Mouse (Mus musculus): ENCODE results near the gene Stra6. TPM values are rescaled to one million over a fixed set of nuclear protein-coding genes. Genes with fewer than 3 reads are reported as not detected.

The Stra6 gene
- total RNA-seq (2014; fragmentation: Nextera tagmentation) (not detected in 2 replicates), total RNA-seq (2017) (not detected in 2 replicates)

GRCm38 (mm10) chr9:58063531-58063930 is at the start of gene Stra6:
TSS of gene Stra6 (plus strand) at chr9:58063788.
- ATAC-seq (replicated peaks; ENCODE audit: low FRiP score, low TSS enrichment, poor library complexity, severe bottlenecking), result no peak

- ATAC-seq (replicated peaks; ENCODE audit: low FRiP score, low TSS enrichment, poor library complexity, severe bottlenecking), result no peak
Measured at GRCm38 (mm10) chr9:58014393-58015160, 49.0 kb upstream of the Stra6 start.

DNA sequence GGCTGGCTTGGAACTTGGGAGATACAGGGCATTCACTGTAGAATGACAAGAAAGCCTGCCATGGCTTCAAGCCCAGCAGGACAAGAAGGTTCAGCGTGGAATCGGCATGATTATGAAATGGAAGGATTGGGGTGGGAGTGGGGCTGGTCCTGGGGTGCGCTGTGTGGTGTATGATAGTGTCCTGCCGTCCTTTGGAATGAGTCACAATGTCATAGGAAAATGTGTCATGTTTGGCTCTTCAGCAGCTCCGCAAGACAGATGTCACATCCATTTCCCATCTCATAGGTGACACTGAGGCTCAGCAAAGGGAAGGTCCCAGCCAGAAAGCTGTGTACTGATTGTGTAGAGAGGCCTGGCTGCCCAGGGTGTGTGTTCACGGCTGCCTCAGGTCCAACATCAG is 47.7 kb upstream of the Stra6 start:
- no peak for ATAC-seq (replicated peaks; ENCODE audit: low FRiP score, low TSS enrichment, poor library complexity, severe bottlenecking)

- no peak for ATAC-seq (replicated peaks; ENCODE audit: low FRiP score, low TSS enrichment, poor library complexity, severe bottlenecking)
Measured at GRCm38 (mm10) chr9:58016962-58017361, 46.6 kb upstream of the Stra6 start.

DNA sequence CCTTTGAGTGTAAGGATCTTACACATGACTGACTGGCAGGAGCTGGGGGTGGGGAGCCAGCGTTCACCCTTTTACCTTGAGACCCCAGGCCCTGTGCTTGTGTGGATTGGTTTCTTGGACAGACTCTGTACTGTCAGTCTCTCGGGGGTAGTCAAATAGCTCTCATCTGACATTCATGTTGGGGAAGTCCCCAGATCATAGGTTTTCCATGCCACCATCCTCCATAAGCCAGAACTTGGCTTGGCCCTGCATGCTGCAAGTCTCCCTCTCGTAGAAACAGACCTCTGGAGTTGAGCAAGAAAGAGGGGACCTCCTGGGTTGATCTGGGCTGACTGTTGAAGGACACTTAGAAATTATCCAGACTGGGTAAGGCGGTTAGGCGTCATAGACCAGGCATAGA is 45.2 kb upstream of the Stra6 start:
- no peak for ATAC-seq (replicated peaks; ENCODE audit: low FRiP score, low TSS enrichment, poor library complexity, severe bottlenecking)

DNA sequence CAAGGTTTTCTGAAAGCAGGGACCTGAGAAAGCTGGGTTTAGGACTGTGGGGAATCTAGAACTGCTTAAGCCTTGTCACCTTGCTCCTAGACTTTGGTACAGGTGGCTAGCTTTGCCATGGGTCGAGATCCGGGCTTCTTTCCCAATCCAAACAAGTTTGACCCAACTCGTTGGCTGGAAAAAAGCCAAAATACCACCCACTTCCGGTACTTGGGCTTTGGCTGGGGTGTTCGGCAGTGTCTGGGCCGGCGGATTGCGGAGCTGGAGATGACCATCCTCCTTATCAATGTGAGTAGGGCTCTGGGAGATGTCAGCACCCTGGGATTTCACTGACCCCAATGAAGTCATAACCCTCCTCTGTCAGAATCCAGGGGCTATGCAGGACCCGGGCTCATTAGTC is 37.6 kb upstream of the Stra6 start:
- ATAC-seq (replicated peaks; ENCODE audit: low FRiP score, low TSS enrichment, poor library complexity, severe bottlenecking), result no peak

GRCm38 (mm10) chr9:58027426-58028180 is 36.0 kb upstream of the Stra6 start:
- no peak for ATAC-seq (replicated peaks; ENCODE audit: low FRiP score, low TSS enrichment, poor library complexity, severe bottlenecking)

DNA sequence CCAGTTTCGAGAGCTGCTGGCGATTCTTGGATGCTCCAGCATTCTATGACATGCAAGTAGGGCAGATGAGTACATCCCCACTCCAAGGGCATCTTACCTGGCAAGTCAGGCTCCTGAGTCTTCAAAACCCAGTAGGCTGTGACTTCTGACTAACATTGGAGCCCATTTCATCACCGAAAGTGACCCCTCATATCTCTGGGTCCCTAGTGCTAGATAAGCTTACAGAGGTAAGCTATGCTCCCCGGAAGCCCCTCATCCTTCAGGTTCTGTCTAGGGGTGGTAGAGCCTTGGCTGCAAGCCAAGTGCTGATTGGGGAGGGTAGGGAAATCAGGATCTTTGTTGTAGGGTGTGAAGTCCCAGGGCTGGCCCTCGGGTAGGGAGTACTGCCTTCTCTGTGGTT is 34.7 kb upstream of the Stra6 start:
- ATAC-seq (replicated peaks; ENCODE audit: low FRiP score, low TSS enrichment, poor library complexity, severe bottlenecking), result no peak

GRCm38 (mm10) chr9:58029635-58030034 is 34.0 kb upstream of the Stra6 start:
- no peak for ATAC-seq (replicated peaks; ENCODE audit: low FRiP score, low TSS enrichment, poor library complexity, severe bottlenecking)

GRCm38 (mm10) chr9:58031895-58032294 is 31.7 kb upstream of the Stra6 start:
- no peak for ATAC-seq (replicated peaks; ENCODE audit: low FRiP score, low TSS enrichment, poor library complexity, severe bottlenecking)

- no peak for ATAC-seq (replicated peaks; ENCODE audit: low FRiP score, low TSS enrichment, poor library complexity, severe bottlenecking)
Measured at GRCm38 (mm10) chr9:58035519-58035918, 28.1 kb upstream of the Stra6 start.

- no peak for ATAC-seq (replicated peaks; ENCODE audit: low FRiP score, low TSS enrichment, poor library complexity, severe bottlenecking)
Measured at GRCm38 (mm10) chr9:58035951-58036698, 27.5 kb upstream of the Stra6 start.

DNA sequence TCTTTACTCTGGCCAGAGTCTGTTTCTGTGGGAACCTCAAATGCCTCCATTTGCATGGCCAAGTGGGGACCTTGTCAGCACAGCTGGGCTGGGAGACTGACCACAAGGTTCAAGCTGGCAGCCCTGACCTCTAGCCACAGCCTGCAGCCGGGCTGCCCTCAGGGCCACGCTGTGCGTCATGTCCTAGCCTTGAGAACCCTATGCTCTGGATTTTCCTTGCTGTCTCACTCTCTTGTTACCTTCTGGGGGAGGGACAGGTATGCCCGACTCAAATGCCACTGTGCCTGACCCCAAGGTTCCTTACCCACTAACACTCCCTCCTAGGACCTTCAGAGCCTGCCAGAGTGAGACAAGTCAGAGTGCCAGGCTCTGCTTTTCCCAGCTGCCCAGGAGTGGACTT is 26.6 kb upstream of the Stra6 start:
- ATAC-seq (replicated peaks; ENCODE audit: low FRiP score, low TSS enrichment, poor library complexity, severe bottlenecking), result no peak

DNA sequence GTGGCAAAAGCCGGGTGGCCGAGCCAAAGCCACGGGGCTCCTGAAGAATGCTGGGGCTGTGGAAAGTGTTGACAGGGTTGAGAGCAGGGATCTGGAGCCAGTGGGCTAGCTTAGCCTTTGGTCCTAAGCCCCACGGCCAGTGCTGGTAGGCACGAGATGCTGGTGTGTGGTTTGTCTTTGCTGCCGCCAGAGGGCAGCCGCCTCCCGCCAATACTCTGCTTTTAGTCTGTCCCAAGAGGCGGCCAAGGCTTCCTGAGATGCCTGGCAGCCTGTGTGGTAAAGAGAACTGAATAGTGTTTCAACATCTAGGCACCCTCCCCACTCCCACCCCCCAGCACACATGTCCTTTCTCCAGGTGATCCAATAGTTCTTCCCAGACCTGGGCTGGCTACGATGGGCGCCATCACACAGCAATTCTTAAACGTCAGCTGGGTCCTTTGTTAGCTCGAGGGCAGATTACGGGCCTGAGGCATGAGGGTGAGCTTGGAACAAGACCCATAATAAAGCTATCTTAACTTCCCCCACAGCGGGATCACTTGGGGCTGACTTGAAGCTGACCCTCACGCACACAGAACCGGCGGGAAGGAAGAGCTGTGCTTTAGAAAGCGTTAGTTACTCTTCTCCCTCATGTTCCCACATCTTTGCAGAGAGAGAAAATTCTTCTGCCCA is 25.0 kb upstream of the Stra6 start:
- peak; percentile 71; the same call in 1 of the 2 replicates for ATAC-seq (replicated peaks; ENCODE audit: low FRiP score, low TSS enrichment, poor library complexity, severe bottlenecking)

GRCm38 (mm10) chr9:58040977-58041376 is 22.6 kb upstream of the Stra6 start:
- no peak for ATAC-seq (replicated peaks; ENCODE audit: low FRiP score, low TSS enrichment, poor library complexity, severe bottlenecking)

DNA sequence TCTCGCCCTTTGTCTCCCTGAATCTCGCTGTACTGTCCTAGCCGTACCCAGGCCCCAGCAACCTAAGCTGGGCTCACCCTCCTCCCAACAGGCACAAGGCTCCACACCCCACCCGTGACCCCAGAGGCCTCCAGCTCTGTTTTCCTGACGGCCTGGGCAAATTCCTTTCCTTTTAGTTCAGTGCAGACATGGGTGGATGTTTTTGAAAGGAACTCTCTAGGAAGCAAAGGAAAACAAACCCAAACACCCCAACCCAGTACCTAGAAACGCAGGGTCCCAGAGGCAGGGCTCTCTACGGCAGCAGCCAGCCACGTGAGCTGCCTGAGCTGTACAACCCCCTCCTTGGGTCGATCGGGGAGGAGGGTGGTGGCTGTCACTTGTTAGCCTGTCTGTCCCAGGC is 21.2 kb upstream of the Stra6 start:
- ATAC-seq (replicated peaks; ENCODE audit: low FRiP score, low TSS enrichment, poor library complexity, severe bottlenecking), result no peak

DNA sequence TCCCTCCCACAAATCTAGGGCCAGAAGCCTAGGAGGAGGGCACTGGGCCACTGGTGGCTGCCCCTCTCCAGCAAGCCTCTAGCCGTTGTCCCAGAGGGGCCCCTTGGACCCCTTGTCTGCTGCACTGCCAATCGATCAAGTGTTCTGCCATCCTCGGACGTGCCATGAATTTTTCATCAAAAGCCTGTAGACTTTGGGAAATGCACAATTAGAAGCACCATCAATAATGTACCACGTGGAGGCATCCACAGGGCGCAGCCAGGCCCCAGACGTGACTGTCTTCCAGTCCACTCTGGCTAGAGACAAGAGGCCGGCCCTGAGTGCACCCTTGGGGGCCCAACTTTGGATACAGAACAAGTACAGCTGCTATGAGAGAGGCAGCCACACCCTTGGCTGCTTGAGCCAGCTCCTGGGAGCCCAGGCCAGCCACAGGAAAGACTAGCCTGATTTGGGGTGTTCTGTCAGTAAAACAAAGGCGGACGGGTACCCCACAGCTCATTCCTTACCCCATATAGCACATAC is 20.0 kb upstream of the Stra6 start:
- no peak for ATAC-seq (replicated peaks; ENCODE audit: low FRiP score, low TSS enrichment, poor library complexity, severe bottlenecking)

DNA sequence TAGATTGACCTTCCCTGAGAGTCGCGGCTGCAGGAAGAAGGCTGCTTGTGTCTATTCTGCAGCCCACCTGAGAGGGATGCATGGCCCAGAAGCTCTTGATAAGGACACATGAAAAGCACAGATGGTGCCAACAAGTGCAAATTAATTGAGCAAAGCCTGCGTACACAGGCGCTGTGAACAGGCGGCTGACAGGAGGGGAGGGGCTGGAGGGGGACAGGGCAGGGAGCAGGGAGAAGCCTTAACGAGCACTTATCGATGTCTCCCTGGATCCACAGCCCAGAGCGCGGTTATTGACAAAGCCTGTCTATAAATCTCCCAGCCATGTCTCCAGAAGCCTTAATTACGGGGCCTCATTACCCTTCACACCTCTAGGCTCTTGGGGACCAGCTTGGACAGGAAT is 18.8 kb upstream of the Stra6 start:
- no peak for ATAC-seq (replicated peaks; ENCODE audit: low FRiP score, low TSS enrichment, poor library complexity, severe bottlenecking)

GRCm38 (mm10) chr9:58045646-58046045 is 17.9 kb upstream of the Stra6 start:
- ATAC-seq (replicated peaks; ENCODE audit: low FRiP score, low TSS enrichment, poor library complexity, severe bottlenecking), result no peak

All from megakaryocyte-erythroid progenitor cell, adult 5-6 weeks (primary cell).